Mouse (Mus musculus) left cerebral cortex, adult 8-10 months (tissue): ENCODE measurements around the gene Hsd17b1. TPM values are rescaled to one million over a fixed set of nuclear protein-coding genes. Genes with fewer than 3 reads are reported as not detected.
A peak's percentile ranks its signal among the peaks of the same experiment; 100 is the strongest.
"Not testable (repeated sequence)": the region's sequence is repeated elsewhere in the genome, so short reads cannot be mapped to it uniquely, and the experiment has no call there.

ENCODE experiments used
- DNase-seq, 2 experiments: peaks; one replicate each; pipeline ENCODE4 v3.0.0; 2022; ENCODE audit warnings: low spot score in 2 of 2
- total RNA-seq, 4 experiments: library from RNA; stranded (reverse); gene quantifications; 2 replicates each; pipeline ENCODE4 v1.2.4; 2022

The Hsd17b1 gene
- total RNA-seq, 4 experiments from 2014 or later: 0.46 to 1.8 (median 0.60) TPM

DNA sequence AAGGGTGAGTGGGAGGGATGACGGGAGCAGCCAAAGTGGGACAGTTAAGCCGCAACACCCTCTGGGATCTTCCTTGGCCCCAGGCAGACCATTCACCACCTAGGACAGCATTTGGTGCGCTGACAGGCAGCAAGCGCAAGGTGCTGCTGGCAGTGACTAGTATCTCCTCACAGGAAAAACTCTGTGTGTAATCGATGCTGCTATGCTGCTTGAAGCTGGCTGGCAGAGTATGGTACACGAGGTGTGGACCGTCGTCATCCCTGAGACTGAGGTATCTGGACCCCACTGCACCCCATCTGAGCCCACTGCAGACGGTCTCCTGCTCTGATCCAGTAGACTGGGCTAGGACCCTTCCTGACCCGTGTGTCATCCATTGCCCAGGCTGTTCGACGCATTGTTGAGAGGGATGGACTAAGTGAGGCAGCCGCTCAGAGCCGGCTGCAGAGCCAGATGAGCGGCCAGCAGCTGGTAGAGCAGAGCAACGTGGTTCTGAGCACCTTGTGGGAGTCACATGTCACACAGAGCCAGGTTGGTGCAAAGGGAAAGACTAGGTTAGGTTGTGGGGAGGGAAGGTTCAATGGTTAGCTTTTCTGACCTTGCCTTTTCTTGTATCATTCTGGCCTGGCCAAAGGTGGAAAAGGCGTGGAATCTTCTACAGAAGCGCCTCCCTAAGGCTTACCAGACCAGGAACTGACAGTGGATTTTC is 7.6 kb downstream of the Hsd17b1 start:
- DNase-seq: no peak

DNA sequence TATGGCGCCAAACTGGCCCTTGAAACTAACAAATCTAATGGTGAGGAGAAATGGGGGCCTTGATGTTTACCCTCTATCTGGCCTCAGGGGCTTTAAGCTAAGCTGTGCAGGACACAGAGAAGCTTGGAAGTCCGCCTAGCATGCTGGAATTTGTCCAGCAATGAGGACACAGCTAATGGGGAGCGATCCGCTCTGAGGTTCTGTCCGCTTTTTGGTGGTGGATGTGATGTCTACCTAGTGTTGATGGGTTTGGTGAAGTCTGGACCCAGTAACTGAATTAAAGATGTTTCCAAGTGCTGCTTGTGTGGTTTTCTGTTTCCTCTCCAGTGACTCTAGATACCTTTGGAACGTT is 8.1 kb downstream of the Hsd17b1 start:
- no peak for DNase-seq

DNA sequence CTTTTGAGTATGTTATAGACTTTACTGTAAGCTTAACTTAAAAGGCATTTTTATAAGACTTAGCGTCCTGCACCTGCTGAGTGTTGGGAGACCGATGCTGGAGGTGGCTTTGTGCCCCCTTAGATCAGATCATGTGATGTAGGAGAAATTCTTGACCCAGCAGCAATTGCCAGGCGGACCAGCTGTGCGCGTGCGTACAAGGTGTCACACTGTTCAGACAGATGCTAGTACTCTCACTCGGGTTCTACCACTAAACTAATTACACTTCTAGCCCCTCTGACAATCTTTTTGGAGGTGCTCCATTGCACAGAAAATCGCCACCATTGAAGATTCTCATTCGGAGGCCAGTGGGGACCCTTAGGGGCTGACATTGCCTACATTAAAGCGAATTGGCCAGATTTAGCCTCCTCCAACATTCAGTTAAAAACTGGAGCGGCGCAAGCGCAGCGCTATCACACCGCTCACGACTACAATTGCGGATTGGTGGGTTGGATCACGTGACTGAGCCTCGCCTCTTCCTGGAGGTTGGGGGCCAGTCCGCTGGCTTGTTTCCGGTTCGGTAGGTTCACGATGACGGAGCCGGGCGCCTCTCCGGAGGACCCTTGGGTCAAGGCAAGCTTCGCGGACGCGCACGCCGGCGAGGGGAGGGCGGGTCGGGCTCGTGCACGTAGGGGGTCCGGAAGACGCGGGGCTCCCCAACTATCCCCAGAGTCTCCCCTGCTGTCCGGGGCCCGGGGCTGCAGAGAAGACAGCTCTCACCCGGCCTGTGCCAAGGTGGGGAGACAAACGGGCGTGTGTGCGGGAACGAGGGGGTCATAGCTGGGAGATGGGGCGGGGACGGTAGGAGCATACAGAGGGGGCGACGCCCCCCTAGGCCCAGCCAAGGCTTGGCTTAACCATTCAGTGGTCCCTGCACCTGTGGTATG is 8.8 kb downstream of the Hsd17b1 start, which contains the start of gene Mlx:
Gene Mlx, plus strand, starts transcription at position 522 of the 926 bp plus-strand sequence.
- DNase-seq: peak; percentile 89 to 92

DNA sequence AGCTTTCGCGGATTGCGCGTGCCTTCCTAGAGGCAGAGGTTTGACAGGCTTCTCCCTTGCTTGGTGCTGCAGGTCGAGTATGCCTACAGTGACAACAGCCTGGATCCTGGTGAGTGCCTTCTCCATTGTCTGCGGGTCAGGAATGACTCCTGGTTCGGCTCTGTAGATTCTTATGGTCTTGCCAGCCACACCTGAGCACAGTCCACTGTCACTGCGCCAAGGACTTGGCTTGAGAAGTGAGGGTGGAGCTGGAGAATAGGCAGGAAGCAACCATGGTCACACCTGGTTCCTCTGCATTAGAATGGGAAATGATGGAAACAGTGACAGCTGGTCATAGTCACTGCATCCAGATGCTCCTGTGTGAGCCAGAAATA is 9.5 kb downstream of the Hsd17b1 start:
- DNase-seq: no peak

DNA sequence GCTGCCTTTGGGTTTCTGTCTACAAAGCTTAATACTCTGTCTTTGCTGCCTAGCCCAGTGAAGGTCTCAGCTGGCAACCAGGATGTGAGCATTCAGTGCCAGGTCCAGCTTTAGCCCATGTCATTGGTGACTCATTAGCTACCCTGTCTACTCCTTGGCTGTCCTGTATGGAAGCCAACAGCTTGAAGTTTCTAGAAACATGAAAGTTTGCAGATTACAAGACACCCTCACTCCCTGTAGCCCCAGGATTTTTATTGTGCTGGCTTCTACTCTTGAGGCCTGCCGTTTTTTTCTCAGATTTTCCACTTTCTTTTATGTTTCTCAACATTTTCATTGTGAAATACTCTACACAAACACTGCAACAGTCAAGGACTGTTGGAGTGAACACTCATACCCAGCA is 11.7 kb downstream of the Hsd17b1 start:
- DNase-seq: no peak

DNA sequence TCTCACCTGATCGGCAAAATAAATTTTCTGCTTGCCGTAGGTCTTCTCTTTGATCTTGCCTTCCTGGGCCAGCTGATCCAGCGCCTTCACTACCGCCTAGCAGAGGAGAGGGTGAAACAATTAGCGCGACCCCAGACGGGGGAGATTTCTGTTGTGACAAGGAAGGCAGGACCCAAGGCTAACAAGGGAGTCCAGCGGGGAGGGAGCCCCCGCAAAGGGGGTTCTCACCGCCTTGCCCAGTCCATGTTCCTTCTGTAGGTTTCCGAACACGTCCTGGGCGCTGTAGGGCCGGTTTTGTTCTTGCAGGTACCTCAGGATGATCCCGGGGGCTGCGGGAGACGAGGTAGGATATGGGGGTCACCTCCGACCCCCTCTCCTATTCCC is 16.7 kb downstream of the Hsd17b1 start:
- DNase-seq: peak in 1 of 2 experiments; percentile 36

DNA sequence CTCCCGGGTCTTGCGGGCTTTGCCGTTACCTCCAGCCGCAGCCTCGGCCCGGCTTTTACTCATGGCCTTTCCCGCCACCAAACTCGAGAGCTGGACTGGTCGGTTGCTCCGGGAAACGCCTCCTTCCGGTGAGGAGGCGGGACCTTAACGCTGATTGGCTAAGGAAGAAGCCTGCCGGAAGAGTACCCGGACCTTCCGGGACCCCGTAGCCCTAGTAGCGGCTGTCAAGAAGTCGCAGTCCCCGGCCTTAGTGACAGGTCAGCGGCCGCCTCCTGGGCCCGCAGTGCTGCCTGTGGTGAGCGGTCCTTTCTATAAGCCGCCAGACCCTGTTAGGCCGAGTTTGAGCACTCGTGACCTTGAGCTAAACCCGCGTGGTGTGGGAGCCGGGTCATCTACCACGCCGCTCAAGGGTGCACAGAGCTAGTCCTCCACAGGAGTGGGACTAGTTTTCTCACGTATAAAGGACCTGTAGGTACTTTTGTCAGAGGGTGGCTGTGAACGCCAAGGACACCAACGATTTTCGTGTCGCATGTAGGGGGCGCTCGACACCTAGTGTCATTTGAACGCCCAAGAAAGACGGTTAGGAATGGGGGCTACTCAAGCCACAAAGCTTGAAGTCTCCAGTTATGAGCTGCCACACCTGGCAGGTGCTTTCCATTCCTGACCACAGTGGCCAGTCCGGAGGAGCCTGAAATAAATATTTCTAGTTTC is 17.3 kb downstream of the Hsd17b1 start, which contains the start of gene Psmc3ip:
Gene Psmc3ip, minus strand, starts transcription at position 123 of the 711 bp plus-strand sequence.
- DNase-seq: peak; percentile 87 to 95

DNA sequence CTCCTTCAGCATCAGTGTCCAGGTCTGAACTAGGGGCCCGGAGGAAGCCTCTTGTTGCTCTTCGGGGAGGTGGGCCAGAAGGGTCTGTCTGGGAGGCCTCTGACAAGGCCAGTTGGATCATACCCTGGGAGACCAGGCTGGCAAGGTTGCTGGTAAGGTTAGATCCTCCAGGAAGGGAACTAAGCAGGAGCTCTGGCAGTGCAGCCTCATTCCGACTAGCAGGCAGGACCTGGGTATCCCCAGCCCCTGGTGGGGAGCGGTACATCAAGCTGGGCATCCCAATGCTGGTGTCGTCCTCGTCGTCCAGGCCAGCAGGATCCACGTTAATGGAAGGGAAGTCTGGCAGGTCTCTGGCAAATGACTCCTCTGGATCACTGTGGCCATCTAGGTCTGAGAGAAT is 20.0 kb downstream of the Hsd17b1 start:
- no peak for DNase-seq

DNA sequence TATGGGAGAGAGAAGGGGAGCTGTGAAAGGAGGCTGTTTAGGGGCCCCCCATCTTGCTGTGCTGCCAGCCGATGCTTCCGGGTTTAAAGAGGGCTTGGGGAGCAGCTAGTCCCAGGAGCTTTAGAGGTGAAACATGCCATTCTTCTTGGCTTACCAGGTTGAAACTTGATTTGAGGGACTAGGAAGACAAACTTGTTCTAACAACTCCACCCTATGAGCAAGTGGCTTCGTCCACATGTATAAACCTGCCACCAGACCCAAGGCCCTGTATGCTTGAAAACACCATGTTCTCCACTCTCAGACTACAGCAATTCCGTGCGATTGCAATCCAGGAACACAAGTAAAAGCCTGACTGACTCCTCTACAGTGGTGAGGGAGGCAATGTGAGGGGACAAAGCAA is 24.8 kb downstream of the Hsd17b1 start:
- DNase-seq: no peak

DNA sequence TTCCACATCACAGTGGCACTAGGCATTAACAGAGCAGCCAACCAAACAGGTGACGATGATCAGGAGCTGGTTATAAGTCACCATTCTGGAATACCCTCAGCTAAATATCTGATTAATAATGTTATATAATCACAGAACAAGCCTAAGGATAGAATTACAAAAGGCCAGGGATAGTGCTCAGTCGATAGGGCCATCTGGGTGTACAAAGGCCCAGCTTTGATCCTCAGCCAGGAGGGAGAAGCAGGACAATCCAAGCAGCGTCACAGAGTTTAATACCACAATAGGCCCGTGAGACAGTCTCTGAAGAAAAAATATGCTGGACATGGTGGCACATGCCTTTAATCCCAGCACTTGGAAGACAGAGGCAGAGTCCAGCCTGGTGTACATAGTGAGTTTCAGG is 31.1 kb downstream of the Hsd17b1 start:
- DNase-seq: no peak

DNA sequence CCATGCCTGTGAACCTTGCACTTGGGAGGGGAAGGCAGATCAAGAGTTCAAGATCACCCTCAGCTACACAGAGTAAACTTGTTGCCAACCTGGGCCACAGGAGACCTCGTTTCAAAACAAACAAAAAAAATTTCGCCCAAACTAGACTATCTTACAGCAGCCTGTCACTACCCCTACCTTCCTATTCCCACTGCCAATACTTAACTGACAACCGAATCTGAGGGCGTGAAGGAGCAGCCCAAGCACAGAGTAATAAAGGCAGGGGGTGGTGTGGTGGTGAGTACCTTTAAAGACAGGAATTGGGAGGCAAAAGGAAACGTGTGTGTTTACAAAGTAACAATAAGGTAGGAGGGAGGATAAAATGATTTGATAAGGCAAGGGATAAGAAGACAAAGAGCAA is 32.5 kb downstream of the Hsd17b1 start:
- no peak for DNase-seq

DNA sequence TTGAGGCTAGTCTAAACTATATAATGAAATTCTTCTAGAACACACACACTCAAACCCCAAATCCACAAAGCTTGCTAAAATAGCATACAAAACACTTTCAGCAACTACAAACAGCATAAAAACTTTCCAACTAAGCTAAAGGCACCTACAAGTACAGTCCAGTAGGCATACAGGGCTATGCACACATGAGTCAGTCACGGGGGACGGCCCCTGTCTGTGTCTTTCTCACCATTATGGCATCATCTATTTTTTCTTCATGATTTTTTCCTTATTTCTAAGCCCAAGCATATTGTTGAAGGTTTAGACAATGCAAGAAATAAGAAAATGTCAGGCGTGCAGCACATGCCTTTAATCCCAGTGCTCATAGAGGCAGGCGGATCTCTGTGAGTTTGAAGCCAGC is 33.0 kb downstream of the Hsd17b1 start:
- DNase-seq: no peak

DNA sequence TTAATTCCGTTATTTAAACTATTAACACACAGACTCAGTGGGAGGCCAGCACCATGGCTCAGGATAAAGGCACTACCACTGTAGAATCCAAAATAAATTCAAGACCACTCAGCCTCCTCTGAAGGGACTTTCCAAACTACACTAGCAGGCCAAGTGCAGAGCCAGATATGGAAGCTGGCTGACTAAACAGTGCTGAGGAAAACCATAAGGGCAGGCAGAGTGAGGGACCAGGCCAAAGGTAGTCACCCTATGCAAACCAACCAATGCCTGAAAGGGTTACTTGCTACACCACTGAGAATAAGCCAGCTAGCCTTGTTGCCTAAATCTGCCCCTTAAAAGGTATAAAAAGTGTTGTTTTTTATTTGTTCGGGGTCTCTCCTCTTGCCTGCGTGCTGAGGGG is 34.0 kb downstream of the Hsd17b1 start:
- DNase-seq: no peak

DNA sequence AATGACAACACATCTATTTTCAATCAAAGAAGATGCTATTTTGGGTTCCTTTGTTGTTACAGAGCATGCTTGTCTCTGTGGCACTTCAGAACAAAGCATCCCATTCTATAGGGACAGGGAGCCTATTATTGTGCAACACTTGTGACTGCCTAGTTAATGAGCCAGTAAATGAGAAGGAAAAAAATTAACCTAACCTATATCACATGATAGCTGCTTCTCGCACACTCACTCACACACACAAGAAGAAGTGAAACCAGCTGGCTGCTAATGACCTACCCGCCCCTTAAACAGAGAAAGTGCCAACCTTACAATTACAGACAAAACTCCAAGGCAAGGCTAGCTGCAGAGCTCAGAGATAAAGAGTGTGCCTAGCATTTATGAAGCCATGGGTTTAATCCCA is 37.4 kb downstream of the Hsd17b1 start:
- no peak for DNase-seq

DNA sequence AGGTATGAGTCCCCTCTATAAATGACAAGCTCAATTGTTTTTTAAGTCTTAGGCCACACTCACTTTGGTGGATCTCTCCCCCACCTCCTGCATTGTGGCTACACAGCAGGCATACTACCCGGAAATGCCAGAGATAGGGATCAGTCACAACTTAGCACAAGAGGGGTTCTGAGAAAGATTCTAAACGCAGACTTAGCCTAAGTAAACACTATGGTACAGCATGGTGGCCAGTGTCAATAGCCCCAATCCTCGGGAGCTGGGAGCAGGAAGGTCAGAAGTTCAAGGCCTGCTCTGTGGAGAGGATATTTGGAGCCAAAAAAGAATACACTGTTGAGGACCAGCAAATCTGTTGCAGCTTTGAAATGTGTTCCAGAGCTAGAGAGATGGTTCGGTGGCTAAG is 39.9 kb downstream of the Hsd17b1 start:
- DNase-seq: no peak

DNA sequence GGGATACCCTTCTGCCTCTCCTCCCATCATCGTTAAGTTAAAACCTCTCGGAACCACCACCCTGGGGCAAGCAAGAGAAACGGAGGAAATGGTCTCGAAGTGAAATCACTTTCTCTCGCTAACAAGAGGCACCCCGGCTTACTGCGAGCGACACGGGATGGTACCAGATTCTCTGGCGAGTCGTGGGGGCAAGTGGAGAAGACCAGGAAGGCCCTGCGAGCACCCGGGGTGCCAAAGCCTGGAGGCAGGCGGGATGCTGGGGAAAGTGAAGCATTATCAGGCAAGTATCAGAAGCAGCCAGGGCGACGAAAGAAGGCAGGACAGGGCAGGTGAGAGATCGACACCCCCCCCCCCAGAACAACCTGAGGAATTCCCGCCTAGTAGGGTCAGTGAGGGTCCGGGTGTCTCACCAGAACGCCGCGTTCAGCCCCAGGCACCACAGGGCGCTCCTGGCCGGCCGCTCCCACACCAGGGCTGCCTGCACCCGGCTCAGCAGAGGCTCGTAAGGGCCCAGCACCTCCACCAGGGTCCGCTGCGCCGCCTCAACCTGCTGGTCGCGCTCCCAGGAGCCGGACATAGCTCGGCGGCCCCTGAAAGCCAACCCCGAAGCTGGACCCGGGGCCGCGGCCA is 41.0 kb downstream of the Hsd17b1 start:
- no peak for DNase-seq

DNA sequence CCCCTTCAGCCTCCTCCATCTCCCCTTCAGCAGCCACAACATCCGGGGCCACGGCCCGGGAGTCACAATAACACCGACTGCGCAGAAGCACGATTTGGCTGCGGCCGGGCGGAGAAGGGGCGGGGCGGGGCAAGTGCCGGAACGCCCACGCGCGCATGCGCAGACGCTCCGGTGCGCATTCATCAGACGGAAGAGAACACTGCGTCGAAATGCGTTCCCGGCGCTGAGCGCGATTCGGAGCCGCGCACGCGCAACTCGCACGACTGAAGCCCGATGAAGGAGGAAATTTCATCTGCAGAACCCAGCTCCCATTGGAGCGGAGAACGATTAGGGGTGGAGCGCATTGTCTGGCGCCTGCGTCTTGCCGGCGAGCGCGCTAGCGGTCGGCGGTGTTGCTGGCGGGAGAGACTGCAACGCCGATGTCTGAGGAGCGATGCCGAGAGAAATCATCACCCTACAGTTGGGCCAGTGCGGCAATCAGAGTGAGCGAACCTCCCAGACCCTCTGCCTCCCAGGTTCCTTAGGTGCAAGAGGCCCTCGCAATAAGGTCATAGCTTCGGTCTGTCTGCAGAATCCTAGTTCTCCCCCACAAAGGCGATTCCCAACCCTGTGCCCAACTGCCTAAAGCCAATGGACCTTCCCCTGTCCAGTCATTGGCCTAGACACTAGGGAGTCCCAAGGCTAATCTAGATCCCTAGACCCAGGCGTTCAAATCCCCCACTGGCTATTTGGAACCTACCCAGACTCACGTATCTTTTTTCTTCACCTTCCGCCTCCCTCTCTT is 41.7 kb downstream of the Hsd17b1 start, which contains the start of the genes Retreg3 and Tubg1:
Gene Retreg3, minus strand, starts transcription at position 133 of the 784 bp plus-strand sequence.
Gene Tubg1, plus strand, starts transcription at position 178 of the 784 bp plus-strand sequence.
- peak; percentile 99 for DNase-seq

DNA sequence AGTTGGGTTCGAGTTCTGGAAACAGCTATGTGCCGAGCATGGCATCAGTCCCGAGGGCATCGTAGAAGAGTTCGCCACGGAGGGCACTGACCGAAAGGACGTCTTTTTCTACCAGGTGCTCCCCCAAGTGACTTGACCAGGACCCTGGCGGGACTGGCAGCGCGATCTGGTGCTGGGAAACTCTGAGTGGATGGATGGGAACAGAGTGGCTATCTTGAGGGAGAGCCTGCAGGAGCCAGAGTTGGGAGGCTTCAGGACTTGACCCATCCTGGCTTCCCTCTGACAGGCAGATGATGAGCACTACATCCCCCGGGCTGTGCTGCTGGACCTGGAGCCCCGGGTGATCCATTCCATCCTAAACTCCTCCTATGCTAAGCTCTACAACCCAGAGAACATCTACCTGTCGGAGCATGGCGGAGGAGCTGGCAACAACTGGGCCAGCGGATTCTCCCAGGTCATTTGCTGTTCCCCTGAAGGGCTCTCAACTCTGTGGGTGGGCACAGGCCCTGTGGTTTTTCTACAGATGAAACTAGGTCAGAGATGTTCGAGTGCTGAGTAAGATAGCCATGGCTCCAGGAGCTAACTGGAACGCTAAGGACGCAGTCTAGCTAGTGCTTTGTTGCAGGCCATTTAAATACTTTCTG is 42.5 kb downstream of the Hsd17b1 start:
- no peak for DNase-seq

DNA sequence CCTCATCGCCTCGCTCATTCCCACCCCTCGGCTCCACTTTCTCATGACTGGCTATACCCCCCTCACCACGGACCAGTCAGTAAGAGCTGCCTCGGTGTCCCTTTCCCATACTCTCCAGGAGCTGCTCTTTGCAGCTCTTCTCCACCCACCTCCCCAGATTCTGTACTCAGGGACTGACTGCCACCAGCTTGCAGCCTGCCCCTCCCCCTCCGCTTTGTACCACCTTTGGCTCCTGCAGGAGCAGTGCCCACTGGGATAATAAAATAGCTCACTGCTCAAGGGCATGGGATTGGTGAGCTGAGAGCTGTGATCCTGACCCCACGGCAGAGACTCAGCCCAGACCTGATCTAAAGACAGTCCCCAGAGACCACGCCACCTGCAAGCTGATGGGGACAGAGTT is 46.3 kb downstream of the Hsd17b1 start:
- DNase-seq: not testable (repeated sequence)

DNA sequence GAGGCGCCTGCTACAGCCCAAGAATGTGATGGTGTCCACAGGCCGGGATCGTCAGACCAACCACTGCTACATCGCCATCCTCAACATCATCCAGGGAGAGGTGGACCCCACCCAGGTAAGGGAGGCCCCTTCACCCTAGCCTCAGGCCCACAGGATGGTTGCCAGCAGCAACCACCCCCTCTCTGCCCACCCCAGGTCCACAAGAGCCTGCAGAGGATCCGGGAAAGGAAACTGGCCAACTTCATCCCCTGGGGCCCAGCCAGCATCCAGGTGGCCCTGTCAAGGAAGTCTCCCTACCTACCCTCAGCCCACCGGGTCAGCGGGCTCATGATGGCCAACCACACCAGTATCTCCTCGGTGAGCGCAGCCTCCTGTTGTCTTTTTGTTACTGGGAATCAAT is 46.8 kb downstream of the Hsd17b1 start:
- not testable (repeated sequence) for DNase-seq
